Mouse (Mus musculus) T-helper 17 cell (primary cell): Measurements from ENCODE around the gene Olfr147.
"Not testable (repeated sequence)": the region's sequence is repeated elsewhere in the genome, so short reads cannot be mapped to it uniquely, and the experiment has no call there.

ENCODE experiments used
- in situ Hi-C, 2 experiments: fragments of 300-600 bp; cut with MboI, MseI; formaldehyde crosslinking; loops; 1 replicate in 1 of 2; 2 replicates in 1 of 2; pipeline ENCODE4 v1.15.1; 2025; ENCODE audit warnings: high pct_unique_total_duplicates in 2 of 2

The Olfr147 gene

GRCm38 (mm10) chr9:38401398-38401797 lies at the start of gene Olfr147:
Olfr147 (plus strand) TSS chr9:38401698.
- in situ Hi-C loops = no loop called here

- in situ Hi-C loops = loop anchor here in 1 of 2 experiments (10.0 kb wide), 1 partner anchor 1938 kb away; no protein-coding TSS in a partner anchor
Observed at GRCm38 (mm10) chr9:38366596-38366995, 34.9 kb upstream of the Olfr147 start, which contains the start of gene Olfr250. Olfr250 (plus strand) TSS chr9:38366896.

GRCm38 (mm10) chr9:38376786-38377185 lies 24.7 kb upstream of the Olfr147 start, which contains the start of gene Olfr251:
Olfr251 (plus strand) TSS chr9:38377086.
- in situ Hi-C loops = no loop called here

DNA sequence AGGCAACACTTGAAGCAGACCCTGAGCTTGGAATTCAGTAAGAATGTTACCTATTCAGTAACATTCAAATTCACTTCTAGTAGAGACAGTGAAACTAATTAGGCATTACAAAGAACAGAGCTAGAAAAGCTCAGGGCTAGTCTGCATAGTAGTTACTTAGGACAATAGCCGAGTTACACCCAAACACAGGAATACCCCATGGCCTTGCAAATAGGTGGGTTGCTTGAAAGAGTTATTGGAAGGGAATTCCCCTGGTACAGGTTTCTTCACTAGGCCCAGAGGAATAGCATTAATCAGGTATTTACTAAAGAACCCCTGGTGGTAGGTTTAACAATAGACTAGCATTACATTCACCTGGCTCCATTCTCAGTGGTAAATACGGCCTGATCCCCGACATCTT lies 6.0 kb downstream of the Olfr147 start:
- in situ Hi-C loops = not testable (repeated sequence)

DNA sequence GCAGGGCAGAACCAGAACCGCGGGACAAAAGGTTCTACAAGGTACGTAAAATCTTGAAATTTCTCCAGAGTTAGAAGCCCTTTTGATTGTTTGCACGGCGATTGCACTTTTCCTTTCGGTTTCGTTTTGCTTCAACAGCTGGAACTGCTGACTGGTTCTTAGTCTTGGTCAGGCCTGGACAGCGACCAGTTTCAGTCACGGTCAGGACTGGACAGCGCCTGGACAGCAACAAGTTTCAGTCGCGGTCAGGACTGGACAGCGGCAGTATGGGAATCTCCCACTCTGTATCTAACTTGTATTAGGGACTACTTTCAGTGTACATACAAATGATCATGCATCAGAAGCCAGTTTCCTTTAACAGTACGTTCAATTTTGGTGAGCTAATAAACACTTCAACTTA lies 12.0 kb downstream of the Olfr147 start:
- in situ Hi-C loops = not testable (repeated sequence)

GRCm38 (mm10) chr9:38423801-38424200 lies 22.3 kb downstream of the Olfr147 start:
- in situ Hi-C loops = no loop called here

DNA sequence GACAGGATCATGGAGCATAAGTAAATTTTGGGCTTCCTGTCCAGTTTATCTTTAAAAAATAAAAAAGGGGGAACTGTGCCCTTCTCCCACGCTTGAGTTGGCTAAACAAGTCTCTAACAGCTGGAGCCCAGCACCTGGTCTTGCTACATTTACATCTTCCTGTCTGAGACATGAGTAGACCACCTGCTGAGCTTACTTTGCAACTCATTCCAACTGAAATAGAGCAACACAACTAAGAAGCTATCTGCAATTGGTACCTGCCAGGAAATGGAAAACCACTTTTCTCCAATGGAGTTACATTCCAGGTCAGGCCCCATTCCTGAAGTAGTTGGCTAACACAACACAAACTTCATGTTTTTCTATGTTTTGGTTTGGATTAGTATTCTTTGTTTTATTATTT lies 25.5 kb downstream of the Olfr147 start:
- in situ Hi-C loops = no loop called here

DNA sequence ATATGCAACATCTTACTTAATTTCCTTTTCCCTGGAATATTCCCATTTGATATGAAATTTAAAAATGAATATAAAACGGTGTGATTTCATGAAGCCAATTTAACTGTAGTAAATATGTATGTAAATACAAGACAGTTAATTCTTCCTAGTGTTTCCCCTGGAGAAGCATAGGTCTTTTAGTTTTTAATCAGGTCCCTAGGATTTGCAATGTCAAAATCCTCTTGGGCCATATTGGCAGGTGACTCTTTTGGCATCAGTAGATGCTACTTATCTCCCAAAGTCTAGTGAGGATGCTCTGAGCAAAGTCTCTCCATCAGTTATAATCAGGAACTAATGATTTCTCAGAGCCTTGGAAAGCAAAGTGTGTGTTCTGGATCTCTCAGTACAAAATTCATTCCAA lies 27.7 kb downstream of the Olfr147 start, which contains the start of gene Olfr901:
Gene Olfr901 (plus strand): TSS at position 301 of the 400 bp plus-strand sequence.
- in situ Hi-C loops = no loop called here

DNA sequence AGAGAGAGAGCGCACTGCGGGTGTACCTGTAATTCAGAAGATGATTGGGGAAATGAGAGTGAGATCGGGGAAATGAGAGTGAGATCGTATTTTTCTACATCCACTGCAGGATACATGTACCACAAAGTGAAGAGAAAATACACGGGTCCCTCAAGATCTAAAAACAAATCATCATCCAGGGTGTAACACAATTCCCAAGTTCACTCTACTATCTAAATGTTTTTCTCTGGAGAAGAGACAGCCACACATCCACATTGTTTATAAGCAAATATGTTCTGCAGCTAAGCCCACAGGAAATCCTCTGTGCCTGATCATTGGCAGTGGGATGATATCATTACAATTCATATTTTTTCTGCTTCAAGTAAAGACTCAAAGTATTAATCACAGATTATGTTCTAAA lies 45.9 kb downstream of the Olfr147 start, which contains the start of gene Olfr902:
Gene Olfr902 (plus strand): TSS at position 301 of the 400 bp plus-strand sequence.
- in situ Hi-C loops = no loop called here
